Mouse (Mus musculus) forebrain, embryonic 15.5 days (tissue): ENCODE data around the gene Il1a. TPM values are rescaled to one million over a fixed set of nuclear protein-coding genes. Genes with fewer than 3 reads are reported as not detected.
A peak's percentile ranks its signal among the peaks of the same experiment; 100 is the strongest.

Experiments
- ATAC-seq: fragments of 200-750 bp; cut with Nextera tagmentation; replicated peaks from 2 replicates; pipeline ENCODE4 v1.8.0; 2017; ENCODE audit warnings: mild to moderate bottlenecking, moderate TSS enrichment, moderate library complexity
- H3K27ac ChIP-seq: fragments of 300-500 bp; sonication (generic); replicated peaks from 2 replicates; pipeline ENCODE4 v1.5.1; 2015; ENCODE audit warnings: mild to moderate bottlenecking, inconsistent platforms
- H3K27me3 ChIP-seq: fragments of 300-500 bp; sonication (generic); 2 replicates; pipeline ENCODE4 v1.6.1; 2015; ENCODE audit warnings: inconsistent platforms
- H3K36me3 ChIP-seq: fragments of 300-500 bp; sonication (generic); 2 replicates; pipeline ENCODE4 v1.6.1; 2015; ENCODE audit warnings: mild to moderate bottlenecking, inconsistent platforms
- H3K4me1 ChIP-seq: fragments of 300-500 bp; sonication (generic); 2 replicates; pipeline ENCODE4 v1.6.1; 2015; ENCODE audit warnings: inconsistent platforms
- H3K4me2 ChIP-seq: fragments of 300-500 bp; sonication (generic); replicated peaks from 2 replicates; pipeline ENCODE4 v1.6.1; 2015; ENCODE audit warnings: mild to moderate bottlenecking, inconsistent platforms
- H3K4me3 ChIP-seq: fragments of 300-500 bp; sonication (generic); 2 replicates; pipeline ENCODE4 v1.5.1; 2015; ENCODE audit warnings: mild to moderate bottlenecking, inconsistent platforms
- H3K9ac ChIP-seq: fragments of 300-500 bp; sonication (generic); replicated peaks from 2 replicates; pipeline ENCODE4 v1.6.1; 2015; ENCODE audit warnings: mild to moderate bottlenecking, inconsistent platforms
- H3K9me3 ChIP-seq: fragments of 300-500 bp; sonication (generic); 2 replicates; pipeline ENCODE4 v1.6.1; 2016; ENCODE audit warnings: inconsistent platforms
- whole genome bisulfite sequencing: fragments of 180-500 bp; shearing (Covaris S2); methylation state at CpG from one replicate; pipeline ENCODE4 v1.1.7; 2015; ENCODE audit warnings: mixed read lengths; 5-methylcytosine and 5-hydroxymethylcytosine counted together
- polyA plus RNA-seq: library from polyadenylated mRNA; unstranded; fragments of >200 nt; fragmentation: Nextera tagmentation; extraction: Ambion mirVana; gene quantifications from 2 replicates; pipeline ENCODE4 v1.2.1, GENCODE M21; 2015

Gene Il1a
- polyA plus RNA-seq, 1 experiment from 2014 or later: 0.29 TPM

GRCm38 (mm10) chr2:129260646-129261045 is 49.1 kb downstream of the Il1a start:
- no peaks in the 10 kb centered on the region for H3K4me1 ChIP-seq
- no peak overlapping the region for H3K9ac ChIP-seq
- no peaks in the 10 kb centered on the region for H3K27me3 ChIP-seq
- no peaks in the 10 kb centered on the region for H3K9me3 ChIP-seq
- H3K4me3 ChIP-seq: no peak overlapping the region
- WGBS: 78% methylated on average over 3 of the region's 3 CpGs
- no peak for ATAC-seq
- no peaks in the 10 kb centered on the region for H3K36me3 ChIP-seq
- no peak overlapping the region for H3K4me2 ChIP-seq
- H3K27ac ChIP-seq: no peak overlapping the region

- Histone ChIP-seq H3K27ac (no peak overlapping the region), H3K4me2 (peak overlapping the region; percentile 28), H3K36me3 (no peaks in the 10 kb centered on the region), H3K4me1 (no peaks in the 10 kb centered on the region), H3K9ac (no peak overlapping the region; the same call in 1 of the 2 replicates), H3K4me3 (no peak overlapping the region), H3K9me3 (no peaks in the 10 kb centered on the region), H3K27me3 (no peaks in the 10 kb centered on the region)
- ATAC-seq: peak; percentile 84
- WGBS: 36% methylated on average over 7 of the region's 7 CpGs
Measured at GRCm38 (mm10) chr2:129258475-129259211, 51.1 kb downstream of the Il1a start.

GRCm38 (mm10) chr2:129258056-129258455 is 51.7 kb downstream of the Il1a start:
- H3K27me3 ChIP-seq: no peaks in the 10 kb centered on the region
- no peak overlapping the region for H3K9ac ChIP-seq
- H3K4me2 ChIP-seq: no peak overlapping the region
- no peaks in the 10 kb centered on the region for H3K4me1 ChIP-seq
- no peak overlapping the region for H3K4me3 ChIP-seq
- H3K36me3 ChIP-seq: no peaks in the 10 kb centered on the region
- no peak overlapping the region for H3K27ac ChIP-seq
- ATAC-seq: peak; percentile 26; the same call in 1 of the 2 replicates
- H3K9me3 ChIP-seq: no peaks in the 10 kb centered on the region
- WGBS: 93% methylated on average over 3 of the region's 3 CpGs

- H3K4me3 ChIP-seq: no peak overlapping the region
- H3K9me3 ChIP-seq: no peaks in the 10 kb centered on the region
- 73% methylated on average over 4 of the region's 4 CpGs for WGBS
- no peaks in the 10 kb centered on the region for H3K36me3 ChIP-seq
- H3K9ac ChIP-seq: no peak overlapping the region
- H3K4me1 ChIP-seq: no peaks in the 10 kb centered on the region
- no peak for ATAC-seq
- no peak overlapping the region for H3K27ac ChIP-seq
- no peaks in the 10 kb centered on the region for H3K27me3 ChIP-seq
- H3K4me2 ChIP-seq: no peak overlapping the region
Measured at GRCm38 (mm10) chr2:129256006-129256405, 53.8 kb downstream of the Il1a start.

- no peak for ATAC-seq
- H3K27me3 ChIP-seq: no peaks in the 10 kb centered on the region
- 82% methylated on average over 2 of the region's 2 CpGs for WGBS
Measured at GRCm38 (mm10) chr2:129254076-129254475, 55.7 kb downstream of the Il1a start.

GRCm38 (mm10) chr2:129253631-129253970 is 56.2 kb downstream of the Il1a start:
- Histone ChIP-seq H3K4me3 (no peak overlapping the region), H3K9me3 (no peaks in the 10 kb centered on the region), H3K9ac (no peak overlapping the region), H3K27ac (no peak overlapping the region), H3K4me2 (no peak overlapping the region), H3K4me1 (no peaks in the 10 kb centered on the region), H3K27me3 (no peaks in the 10 kb centered on the region), H3K36me3 (no peaks in the 10 kb centered on the region)
- WGBS: 85% methylated on average over 2 of the region's 2 CpGs
- ATAC-seq: no peak

More at GRCm38 (mm10) chr2:129254076-129254475, 55.7 kb downstream of the Il1a start:
- no peaks in the 10 kb centered on the region for H3K9me3 ChIP-seq
- no peaks in the 10 kb centered on the region for H3K4me1 ChIP-seq
- H3K9ac ChIP-seq: no peak overlapping the region
- H3K4me2 ChIP-seq: no peak overlapping the region
- H3K27ac ChIP-seq: no peak overlapping the region
- H3K36me3 ChIP-seq: no peaks in the 10 kb centered on the region
- no peak overlapping the region for H3K4me3 ChIP-seq

GRCm38 (mm10) chr2:129252836-129253630 is 56.7 kb downstream of the Il1a start:
- no peak for ATAC-seq
- Histone ChIP-seq H3K9ac (no peak overlapping the region), H3K36me3 (no peaks in the 10 kb centered on the region), H3K9me3 (no peaks in the 10 kb centered on the region), H3K4me3 (no peak overlapping the region), H3K4me2 (no peak overlapping the region), H3K27ac (no peak overlapping the region), H3K27me3 (no peaks in the 10 kb centered on the region), H3K4me1 (no peaks in the 10 kb centered on the region)
- 90% methylated on average over 19 of the region's 19 CpGs for WGBS

Other genes with a start within 250 kb of the Il1a start
- gene Ttl, start 244.0 kb downstream of the Il1a start, polyA plus RNA-seq: 31.7 and 32.4 TPM in 2 replicates
- gene Polr1b, start 209.0 kb downstream of the Il1a start, polyA plus RNA-seq: 17.8 and 19.5 TPM in 2 replicates
- 22.5 and 26.2 TPM in 2 replicates for gene Chchd5, start 180.3 kb downstream of the Il1a start, polyA plus RNA-seq
- gene Slc20a1, start 111.2 kb downstream of the Il1a start, polyA plus RNA-seq: 58.8 TPM in 2 replicates
- gene Ckap2l, start 12.8 kb downstream of the Il1a start, polyA plus RNA-seq: 22.2 and 24.3 TPM in 2 replicates
- not detected in 2 replicates for gene Il1b, start 61.2 kb upstream of the Il1a start, polyA plus RNA-seq
- gene F830045P16Rik, start 226.6 kb upstream of the Il1a start, polyA plus RNA-seq: not detected in 2 replicates